Mouse (Mus musculus): Measurements from ENCODE around the gene 5430419D17Rik.

Gene 5430419D17Rik

GRCm38 (mm10) chr7:131174121-131174520 is at the start of gene 5430419D17Rik:
TSS of gene 5430419D17Rik (plus strand) at chr7:131174402.
- DNase-seq: no peak

GRCm38 (mm10) chr7:131130021-131130420 is 44.2 kb upstream of the 5430419D17Rik start:
- DNase-seq: no peak

- DNase-seq: no peak
Observed at GRCm38 (mm10) chr7:131133181-131133580, 41.0 kb upstream of the 5430419D17Rik start.

GRCm38 (mm10) chr7:131146214-131146613 is 28.0 kb upstream of the 5430419D17Rik start, which contains the start of gene 4933402N03Rik:
TSS of gene 4933402N03Rik (minus strand) at chr7:131146314.
- DNase-seq: no peak

GRCm38 (mm10) chr7:131150179-131150578 is 24.0 kb upstream of the 5430419D17Rik start:
- DNase-seq: no peak

- no peak for DNase-seq
Observed at GRCm38 (mm10) chr7:131153044-131153443, 21.2 kb upstream of the 5430419D17Rik start.

- no peak for DNase-seq
Observed at GRCm38 (mm10) chr7:131162251-131162650, 12.0 kb upstream of the 5430419D17Rik start.

- DNase-seq: no peak
Observed at GRCm38 (mm10) chr7:131167771-131168170, 6.4 kb upstream of the 5430419D17Rik start.

GRCm38 (mm10) chr7:131169099-131169498 is 5.1 kb upstream of the 5430419D17Rik start:
- DNase-seq: no peak

- DNase-seq: peak; percentile 67
Observed at GRCm38 (mm10) chr7:131182685-131183084, 8.5 kb downstream of the 5430419D17Rik start.

- DNase-seq: no peak
Observed at GRCm38 (mm10) chr7:131184339-131184738, 10.1 kb downstream of the 5430419D17Rik start.

GRCm38 (mm10) chr7:131187047-131187446 is 12.8 kb downstream of the 5430419D17Rik start:
- no peak for DNase-seq

- no peak for DNase-seq
Observed at GRCm38 (mm10) chr7:131187996-131188395, 13.8 kb downstream of the 5430419D17Rik start.

GRCm38 (mm10) chr7:131223086-131223485 is 48.9 kb downstream of the 5430419D17Rik start:
- no peak for DNase-seq

GRCm38 (mm10) chr7:131236091-131236490 is 61.9 kb downstream of the 5430419D17Rik start:
- no peak for DNase-seq

- DNase-seq: no peak
Observed at GRCm38 (mm10) chr7:131244993-131245392, 70.8 kb downstream of the 5430419D17Rik start.

GRCm38 (mm10) chr7:131256841-131257240 is 82.6 kb downstream of the 5430419D17Rik start:
- no peak for DNase-seq

- no peak for DNase-seq
Observed at GRCm38 (mm10) chr7:131257309-131257708, 83.1 kb downstream of the 5430419D17Rik start.

- no peak for DNase-seq
Observed at GRCm38 (mm10) chr7:131260946-131261345, 86.7 kb downstream of the 5430419D17Rik start.

- DNase-seq: no peak
Observed at GRCm38 (mm10) chr7:131264251-131264650, 90.0 kb downstream of the 5430419D17Rik start.

- no peak for DNase-seq
Observed at GRCm38 (mm10) chr7:131265851-131266250, 91.6 kb downstream of the 5430419D17Rik start.

- DNase-seq: no peak
Observed at GRCm38 (mm10) chr7:131297151-131297550, 122.9 kb downstream of the 5430419D17Rik start.

- DNase-seq: peak; percentile 2
Observed at GRCm38 (mm10) chr7:131303340-131303739, 129.1 kb downstream of the 5430419D17Rik start.

GRCm38 (mm10) chr7:131306733-131307132 is 132.5 kb downstream of the 5430419D17Rik start:
- DNase-seq: no peak

GRCm38 (mm10) chr7:131314493-131314892 is 140.3 kb downstream of the 5430419D17Rik start:
- no peak for DNase-seq

All from lung, postnatal 14 days (tissue).